Mouse (Mus musculus) CH12.LX (cell line): ENCODE data around the gene Adal.

Experiments
- CTCF ChIP-seq, 2 experiments: IDR thresholded peaks in 1 of 2; conservative IDR thresholded peaks in 1 of 2; 2 replicates each; pipeline ENCODE4 v1.5.1; 2011 to 2012; ENCODE audit warnings: low read depth in 2 of 2, low read length in 2 of 2, improper control_type of control experiment in 1 of 2, inconsistent platforms in 1 of 2, mild to moderate bottlenecking in 1 of 2, moderate library complexity in 1 of 2
- E2F4 ChIP-seq: IDR thresholded peaks from 2 replicates; pipeline ENCODE4 v1.6.1; 2011; ENCODE audit warnings: low read depth, low read length, improper control_type of control experiment; ENCODE audit not compliant: insufficient replicate concordance
- EP300 ChIP-seq: IDR thresholded peaks from 2 replicates; pipeline ENCODE4 v1.6.1; 2011; ENCODE audit warnings: low read length, improper control_type of control experiment
- HCFC1 ChIP-seq: IDR thresholded peaks from 2 replicates; pipeline ENCODE4 v1.6.1; 2012; ENCODE audit warnings: low read depth, mild to moderate bottlenecking, inconsistent platforms, low read length, improper control_type of control experiment
- MAX ChIP-seq: IDR thresholded peaks from 2 replicates; pipeline ENCODE4 v1.6.1; 2011; ENCODE audit warnings: low read length, improper control_type of control experiment
- MYC ChIP-seq: IDR thresholded peaks from 2 replicates; pipeline ENCODE4 v1.6.1; 2011; ENCODE audit warnings: low read depth, mild to moderate bottlenecking, improper control_type of control experiment, low read length
- NELFE ChIP-seq: IDR thresholded peaks from 2 replicates; pipeline ENCODE4 v1.6.1; 2011; ENCODE audit warnings: low read depth, low read length, improper control_type of control experiment
- POLR2A ChIP-seq: IDR thresholded peaks from 2 replicates; pipeline ENCODE4 v1.6.1; 2011; ENCODE audit warnings: low read depth, mild to moderate bottlenecking, improper control_type of control experiment, low read length
- POLR2AphosphoS2 ChIP-seq: IDR thresholded peaks from 2 replicates; pipeline ENCODE4 v1.6.1; 2011; ENCODE audit warnings: low read depth, low read length, improper control_type of control experiment
- RCOR1 ChIP-seq: conservative IDR thresholded peaks from 2 replicates; pipeline ENCODE4 v1.6.1; 2012; ENCODE audit warnings: low read depth, mild to moderate bottlenecking, inconsistent platforms, low read length, improper control_type of control experiment
- SMC3 ChIP-seq: IDR thresholded peaks from 2 replicates; pipeline ENCODE4 v1.6.1; 2011; ENCODE audit warnings: low read depth, low read length, improper control_type of control experiment
- TBP ChIP-seq: conservative IDR thresholded peaks from 2 replicates; pipeline ENCODE4 v1.6.1; 2011; ENCODE audit warnings: low read depth, low read length, improper control_type of control experiment
- TCF12 ChIP-seq: IDR thresholded peaks from 2 replicates; pipeline ENCODE4 v1.6.1; 2014; ENCODE audit warnings: low read depth, mild to moderate bottlenecking, inconsistent platforms, low read length, improper control_type of control experiment

GRCm38 (mm10) chr2:121188530-121188929 lies 48.3 kb downstream of the Adal start:
- TF ChIP-seq SMC3: peak; percentile 25; the same call in 1 of the 2 replicates
- no peak for TF ChIP-seq TCF12
- no peak for TF ChIP-seq E2F4
- TF ChIP-seq RCOR1: no peak
- TF ChIP-seq EP300: no peak
- no peak for TF ChIP-seq MYC
- TF ChIP-seq POLR2A: no peak
- no peak for TF ChIP-seq MAX
- TF ChIP-seq CTCF (conservative IDR thresholded peaks at IDR 0.05 in 1 of 2, IDR thresholded peaks at IDR 0.05 in 1 of 2; ENCODE audit: low read depth in 2 of 2, low read length in 2 of 2): peak in 1 of 2 experiments; percentile 30; a peak in 1 of 4 replicates
- no peak for TF ChIP-seq HCFC1
- TF ChIP-seq POLR2AphosphoS2: no peak
- TF ChIP-seq TBP: no peak
- TF ChIP-seq NELFE: no peak
